Mouse (Mus musculus) CH12.LX (cell line): ENCODE measurements around the gene Ddx23. TPM values are rescaled to one million over a fixed set of nuclear protein-coding genes. Genes with fewer than 3 reads are reported as not detected.

Source experiments
- DNase-seq: peaks from one replicate; pipeline ENCODE4 v3.0.0-alpha.2; 2013; ENCODE audit errors: extremely low read depth
- H3K27ac ChIP-seq: 2 replicates; pipeline ENCODE4 v1.5.1; 2012; ENCODE audit warnings: low read depth, mild to moderate bottlenecking, control low read depth, moderate library complexity; ENCODE audit not compliant: insufficient read depth
- H3K27me3 ChIP-seq: replicated peaks from 2 replicates; pipeline ENCODE3; 2012; ENCODE audit warnings: inconsistent platforms
- H3K36me3 ChIP-seq, 2 experiments: replicated peaks in 1 of 2; 2 replicates each; pipeline versions ENCODE3 to v1.6.1; 2012; ENCODE audit warnings: inconsistent platforms in 1 of 2, low read length in 1 of 2, mild to moderate bottlenecking in 1 of 2, mixed read lengths in 1 of 2, moderate library complexity in 1 of 2; ENCODE audit not compliant: control insufficient read depth in 1 of 2, insufficient read depth in 1 of 2
- H3K4me1 ChIP-seq, 2 experiments: 2 replicates each; pipeline ENCODE4 v1.6.1; 2012; ENCODE audit warnings: inconsistent platforms in 1 of 2, moderate library complexity in 1 of 2; ENCODE audit not compliant: insufficient read depth in 2 of 2, control insufficient read depth in 1 of 2
- H3K4me2 ChIP-seq: 2 replicates; pipeline ENCODE4 v1.6.1; 2012; ENCODE audit warnings: low read depth, mild to moderate bottlenecking, control low read depth; ENCODE audit not compliant: poor library complexity, insufficient read depth, severe bottlenecking
- H3K4me3 ChIP-seq, 3 experiments: fragments of 150-350 bp in 1 of 3; sonication (generic) in 1 of 3; replicated peaks in 1 of 3; 2 replicates each; pipeline versions ENCODE3 to v1.5.1; 2011 to 2012; ENCODE audit warnings: low read depth in 2 of 3, low read length in 2 of 3, mild to moderate bottlenecking in 2 of 3, moderate library complexity in 2 of 3, control low read depth in 1 of 3, improper control_type of control experiment in 1 of 3, inconsistent platforms in 1 of 3, mixed read lengths in 1 of 3; ENCODE audit not compliant: poor library complexity in 1 of 3
- H3K79me2 ChIP-seq: replicated peaks from 2 replicates; pipeline ENCODE4 v1.6.1; 2012; ENCODE audit warnings: mild to moderate bottlenecking, moderate library complexity; ENCODE audit not compliant: control insufficient read depth, poor library complexity, insufficient read depth, severe bottlenecking; ENCODE audit errors: extremely low read depth
- H3K9ac ChIP-seq: 2 replicates; pipeline ENCODE4 v1.6.1; 2012; ENCODE audit warnings: low read depth, mild to moderate bottlenecking, control low read depth, moderate library complexity; ENCODE audit not compliant: insufficient read depth
- H3K9me3 ChIP-seq: replicated peaks from 2 replicates; pipeline ENCODE3; 2012; ENCODE audit warnings: low read length, inconsistent platforms, mixed read lengths
- BHLHE40 ChIP-seq: IDR thresholded peaks from 2 replicates; pipeline ENCODE4 v1.6.1; 2011; ENCODE audit warnings: mild to moderate bottlenecking, low read depth, low read length, improper control_type of control experiment
- CHD2 ChIP-seq: IDR thresholded peaks from 2 replicates; pipeline ENCODE4 v1.6.1; 2011; ENCODE audit warnings: low read length, improper control_type of control experiment
- CTCF ChIP-seq, 2 experiments: IDR thresholded peaks in 1 of 2; conservative IDR thresholded peaks in 1 of 2; 2 replicates each; pipeline ENCODE4 v1.5.1; 2011 to 2012; ENCODE audit warnings: low read depth in 2 of 2, low read length in 2 of 2, improper control_type of control experiment in 1 of 2, inconsistent platforms in 1 of 2, mild to moderate bottlenecking in 1 of 2, moderate library complexity in 1 of 2
- E2F4 ChIP-seq: IDR thresholded peaks from 2 replicates; pipeline ENCODE4 v1.6.1; 2011; ENCODE audit warnings: low read depth, low read length, improper control_type of control experiment; ENCODE audit not compliant: insufficient replicate concordance
- ELF1 ChIP-seq: IDR thresholded peaks from 2 replicates; pipeline ENCODE4 v1.6.1; 2014; ENCODE audit warnings: low read depth, mild to moderate bottlenecking, inconsistent platforms, low read length, improper control_type of control experiment
- ETS1 ChIP-seq: conservative IDR thresholded peaks from 2 replicates; pipeline ENCODE4 v1.6.1; 2012; ENCODE audit warnings: low read depth, mild to moderate bottlenecking, inconsistent platforms, low read length, improper control_type of control experiment, moderate library complexity
- GABPA ChIP-seq: IDR thresholded peaks from 2 replicates; pipeline ENCODE4 v1.6.1; 2012; ENCODE audit warnings: low read depth, low read length, improper control_type of control experiment, inconsistent platforms; ENCODE audit not compliant: insufficient replicate concordance
- HCFC1 ChIP-seq: IDR thresholded peaks from 2 replicates; pipeline ENCODE4 v1.6.1; 2012; ENCODE audit warnings: low read depth, mild to moderate bottlenecking, inconsistent platforms, low read length, improper control_type of control experiment
- IRF4 ChIP-seq: IDR thresholded peaks from 2 replicates; pipeline ENCODE4 v1.6.1; 2014; ENCODE audit warnings: low read depth, mild to moderate bottlenecking, inconsistent platforms, low read length, improper control_type of control experiment
- JUN ChIP-seq: IDR thresholded peaks from 2 replicates; pipeline ENCODE4 v1.6.1; 2011; ENCODE audit warnings: low read depth, mild to moderate bottlenecking, low read length, improper control_type of control experiment, moderate library complexity; ENCODE audit not compliant: insufficient read depth
- KAT2A ChIP-seq: IDR thresholded peaks from 2 replicates; pipeline ENCODE4 v1.6.1; 2012; ENCODE audit warnings: low read length, improper control_type of control experiment, inconsistent platforms; ENCODE audit not compliant: insufficient replicate concordance
- MAFK ChIP-seq: IDR thresholded peaks from 2 replicates; pipeline ENCODE4 v1.6.1; 2011; ENCODE audit warnings: low read length, improper control_type of control experiment; ENCODE audit not compliant: insufficient replicate concordance
- MAX ChIP-seq: IDR thresholded peaks from 2 replicates; pipeline ENCODE4 v1.6.1; 2011; ENCODE audit warnings: low read length, improper control_type of control experiment
- MAZ ChIP-seq: IDR thresholded peaks from 2 replicates; pipeline ENCODE4 v1.6.1; 2012; ENCODE audit warnings: low read depth, mild to moderate bottlenecking, inconsistent platforms, low read length, improper control_type of control experiment, moderate library complexity
- MEF2A ChIP-seq: IDR thresholded peaks from 2 replicates; pipeline ENCODE4 v1.6.1; 2014; ENCODE audit warnings: low read depth, mild to moderate bottlenecking, inconsistent platforms, low read length, improper control_type of control experiment, borderline replicate concordance
- MXI1 ChIP-seq: IDR thresholded peaks from 2 replicates; pipeline ENCODE4 v1.6.1; 2011; ENCODE audit warnings: mild to moderate bottlenecking, low read depth, low read length, improper control_type of control experiment
- MYC ChIP-seq: IDR thresholded peaks from 2 replicates; pipeline ENCODE4 v1.6.1; 2011; ENCODE audit warnings: low read depth, mild to moderate bottlenecking, improper control_type of control experiment, low read length
- POLR2A ChIP-seq: IDR thresholded peaks from 2 replicates; pipeline ENCODE4 v1.6.1; 2011; ENCODE audit warnings: low read depth, mild to moderate bottlenecking, improper control_type of control experiment, low read length
- RAD21 ChIP-seq: IDR thresholded peaks from 2 replicates; pipeline ENCODE4 v1.6.1; 2011; ENCODE audit warnings: low read depth, mild to moderate bottlenecking, low read length, improper control_type of control experiment, moderate library complexity
- RCOR1 ChIP-seq: conservative IDR thresholded peaks from 2 replicates; pipeline ENCODE4 v1.6.1; 2012; ENCODE audit warnings: low read depth, mild to moderate bottlenecking, inconsistent platforms, low read length, improper control_type of control experiment
- TCF12 ChIP-seq: IDR thresholded peaks from 2 replicates; pipeline ENCODE4 v1.6.1; 2014; ENCODE audit warnings: low read depth, mild to moderate bottlenecking, inconsistent platforms, low read length, improper control_type of control experiment
- USF2 ChIP-seq: conservative IDR thresholded peaks from 2 replicates; pipeline ENCODE4 v1.6.1; 2011; ENCODE audit warnings: low read depth, low read length, improper control_type of control experiment
- ZC3H11A ChIP-seq: IDR thresholded peaks from 2 replicates; pipeline ENCODE4 v1.6.1; 2012; ENCODE audit warnings: low read depth, mild to moderate bottlenecking, inconsistent platforms, low read length, improper control_type of control experiment
- ZKSCAN1 ChIP-seq: IDR thresholded peaks from 2 replicates; pipeline ENCODE4 v1.6.1; 2012; ENCODE audit warnings: low read depth, inconsistent platforms, low read length, improper control_type of control experiment, borderline replicate concordance
- dilution Hi-C: fragments of 300-500 bp; cut with MboI; formaldehyde crosslinking; loops from 2 replicates; pipeline ENCODE4 v1.14.3; 2020; ENCODE audit warnings: low sequenced_read_pairs; ENCODE audit not compliant: extremely low pct_unique_long_range_greater_than_20kb, extremely low pct_ligation_motif_present
- in situ Hi-C: fragments of 300-500 bp; cut with MboI; formaldehyde crosslinking; loops from 3 replicates; pipeline ENCODE4 v1.14.3; 2019; ENCODE audit warnings: low sequenced_read_pairs, low pct_ligation_motif_present, low pct_unique_long_range_greater_than_20kb, mixed read lengths
- polyA plus RNA-seq: library from polyadenylated mRNA; unstranded; fragments of >175 nt; gene quantifications from 2 replicates; pipeline ENCODE4 v1.2.1, GENCODE M21; 2012; ENCODE audit warnings: low read depth; ENCODE audit not compliant: insufficient read length
- total RNA-seq, 2 experiments: library from RNA; depleted of rRNA; stranded (reverse); fragments of 300-350 nt in 1 of 2; fragments of >200 nt in 1 of 2; gene quantifications; 2 replicates each; pipeline ENCODE4 v1.2.3; 2012 to 2014

Ddx23 gene
- total and polyA plus RNA-seq, 3 experiments: 58.5 to 148 (median 103) TPM

- H3K27ac ChIP-seq: no peak overlapping the region
- TF ChIP-seq MAZ (no peak), ETS1 (no peak), ZC3H11A (no peak), KAT2A (no peak), ZKSCAN1 (no peak), POLR2A (no peak), MEF2A (no peak), CHD2 (no peak), MAFK (no peak), IRF4 (no peak), TCF12 (no peak), USF2 (no peak), BHLHE40 (no peak), E2F4 (no peak), CTCF (conservative IDR thresholded peaks at IDR 0.05 in 1 of 2, IDR thresholded peaks at IDR 0.05 in 1 of 2; ENCODE audit: low read depth in 2 of 2, low read length in 2 of 2) (no peak), HCFC1 (no peak), MAX (no peak), MYC (no peak), GABPA (no peak)
- TF ChIP-seq, all 38 proteins: peak for 0
- Histone ChIP-seq H3K9ac (no peak overlapping the region), H3K27me3 (peaks cover 52% of the 10 kb centered on the region), H3K9me3 (peaks cover 2% of the 10 kb centered on the region), H3K4me3 (no peak overlapping the region), H3K4me1 (peaks cover 0 to 7% of the 10 kb centered on the region in 2 experiments; a peak in 2 of 4 replicates), H3K36me3 (no peaks in the 10 kb centered on the region), H3K79me2 (no peaks in the 10 kb centered on the region), H3K4me2 (no peak overlapping the region)
- DNase-seq: no peak
- dilution Hi-C loops: no loop called here
- in situ Hi-C loops: no loop called here
Observed at GRCm38 (mm10) chr15:98689682-98690081, 27.0 kb upstream of the Ddx23 start.

GRCm38 (mm10) chr15:98685926-98686325 is 23.2 kb upstream of the Ddx23 start:
- peaks cover 2% of the 10 kb centered on the region for H3K9me3 ChIP-seq
- H3K27me3 ChIP-seq: peaks cover 36% of the 10 kb centered on the region
- H3K27ac ChIP-seq: no peak overlapping the region
- DNase-seq: no peak
- in situ Hi-C loops: no loop called here
- TF ChIP-seq CTCF (conservative IDR thresholded peaks at IDR 0.05 in 1 of 2, IDR thresholded peaks at IDR 0.05 in 1 of 2; ENCODE audit: low read depth in 2 of 2, low read length in 2 of 2): peak; percentile 25 to 33; a peak in 3 of 4 replicates
- TF ChIP-seq ZC3H11A: no peak
- TF ChIP-seq MEF2A: no peak
- no peak for TF ChIP-seq RCOR1
- TF ChIP-seq ZKSCAN1: no peak
- no peak for TF ChIP-seq JUN
- TF ChIP-seq RAD21: peak; percentile 0; the same call in 1 of the 2 replicates
- TF ChIP-seq IRF4: no peak
- no peak for TF ChIP-seq MXI1
- TF ChIP-seq ELF1: no peak
- TF ChIP-seq, all 38 proteins: peak for 2
- no peak overlapping the region for H3K4me2 ChIP-seq
- no peak overlapping the region for H3K9ac ChIP-seq
- dilution Hi-C loops: no loop called here
- peaks cover 8 to 28% of the 10 kb centered on the region in 2 experiments for H3K4me1 ChIP-seq
- no peak overlapping the region for H3K4me3 ChIP-seq
- no peaks in the 10 kb centered on the region for H3K79me2 ChIP-seq
- no peaks in the 10 kb centered on the region for H3K36me3 ChIP-seq
